Mouse (Mus musculus): ENCODE results near the gene Ulk1.

DNA sequence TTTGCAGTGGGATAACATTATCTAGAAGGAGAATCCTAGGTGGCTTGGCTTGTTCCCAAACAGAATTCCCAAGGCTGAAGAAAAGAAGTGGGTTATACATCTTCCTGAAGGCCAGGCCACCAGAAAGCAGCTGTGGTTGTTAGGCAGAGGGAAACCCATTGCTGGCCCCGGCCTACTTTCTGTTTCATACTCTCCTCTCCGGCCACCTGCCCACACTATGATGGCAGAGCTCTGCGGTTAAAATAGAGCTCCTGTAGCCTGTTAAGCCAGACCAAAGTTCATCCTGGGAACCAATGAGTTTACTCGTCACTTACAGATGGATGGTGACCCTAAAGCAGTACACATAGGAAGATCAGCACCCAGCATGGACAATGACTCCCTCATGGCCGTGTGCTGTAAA lies 17.7 kb upstream of the Ulk1 start:
- TF ChIP-seq CTCF (IDR thresholded peaks at IDR 0.05; ENCODE audit: low read depth) (no peak), EP300 (IDR thresholded peaks at IDR 0.05; ENCODE audit: low read depth) (no peak)
